Mouse (Mus musculus): ENCODE results near the gene Fuz. TPM values are rescaled to one million over a fixed set of nuclear protein-coding genes. Genes with fewer than 3 reads are reported as not detected.
A peak's percentile ranks its signal among the peaks of the same experiment; 100 is the strongest.

Gene Fuz
- polyA plus RNA-seq, 1 experiment from 2014 or later, result 13.9 TPM

GRCm38 (mm10) chr7:44890737-44891136, 5.1 kb upstream of the Fuz start:
- no peak for DNase-seq (ENCODE audit: low spot score)
- no peaks in the 10 kb centered on the region for H3K27me3 ChIP-seq (ENCODE audit: control insufficient read depth, insufficient read depth, low read length)
- H3K27ac ChIP-seq (ENCODE audit: low read depth, low read length), result no peak overlapping the region
- H3K4me1 ChIP-seq (replicated peaks; ENCODE audit: control insufficient read depth, insufficient read depth, low read length), result peaks cover 5% of the 10 kb centered on the region
- WGBS, result 85% methylated on average over 4 of the region's 4 CpGs
- no peak for ATAC-seq (ENCODE audit: low FRiP score)
- peak overlapping the region; percentile 87 for H3K4me2 ChIP-seq (replicated peaks; ENCODE audit: low read depth, low read length)
- peak overlapping the region; percentile 94; the same call in 1 of the 2 replicates for H3K4me3 ChIP-seq (ENCODE audit: low read depth, low read length)
- peaks cover 5% of the 10 kb centered on the region; the same call in 1 of the 2 replicates for H3K36me3 ChIP-seq (ENCODE audit: control insufficient read depth, insufficient read depth, low read length)
- no peaks in the 10 kb centered on the region for H3K9me3 ChIP-seq (ENCODE audit: control insufficient read depth, low read length)
- H3K9ac ChIP-seq (ENCODE audit: low read depth, low read length), result no peak overlapping the region; the same call in 1 of the 2 replicates

- Histone ChIP-seq H3K27me3 (ENCODE audit: control insufficient read depth, insufficient read depth, low read length) (no peaks in the 10 kb centered on the region), H3K36me3 (ENCODE audit: control insufficient read depth, insufficient read depth, low read length) (peaks cover 2% of the 10 kb centered on the region; the same call in 1 of the 2 replicates), H3K4me1 (replicated peaks; ENCODE audit: control insufficient read depth, insufficient read depth, low read length) (peaks cover 5% of the 10 kb centered on the region), H3K4me2 (replicated peaks; ENCODE audit: low read depth, low read length) (peak overlapping the region; percentile 87), H3K9ac (ENCODE audit: low read depth, low read length) (peak overlapping the region; percentile 94), H3K27ac (ENCODE audit: low read depth, low read length) (peak overlapping the region; percentile 91; the same call in 1 of the 2 replicates), H3K4me3 (ENCODE audit: low read depth, low read length) (peak overlapping the region; percentile 94), H3K9me3 (ENCODE audit: control insufficient read depth, low read length) (no peaks in the 10 kb centered on the region)
- ATAC-seq (ENCODE audit: low FRiP score) (no peak), DNase-seq (ENCODE audit: low spot score) (peak; percentile 27)
- 23% methylated on average over 6 of the region's 6 CpGs for WGBS
These were observed 4.3 kb upstream of the Fuz start for GRCm38 (mm10) chr7:44891611-44892010.

GRCm38 (mm10) chr7:44892276-44892921, 3.5 kb upstream of the Fuz start, which contains the start of gene Med25:
Gene Med25, minus strand, starts transcription at chr7:44892712.
- Histone ChIP-seq H3K27ac (ENCODE audit: low read depth, low read length) (peak within 1 kb of the TSS; percentile 91), H3K9ac (ENCODE audit: low read depth, low read length) (peak within 1 kb of the TSS; percentile 94), H3K9me3 (ENCODE audit: control insufficient read depth, low read length) (no peaks in the 10 kb centered on the region), H3K36me3 (ENCODE audit: control insufficient read depth, insufficient read depth, low read length) (peaks cover 2% of the 10 kb centered on the region; the same call in 1 of the 2 replicates), H3K4me1 (replicated peaks; ENCODE audit: control insufficient read depth, insufficient read depth, low read length) (peaks cover 7% of the 10 kb centered on the region), H3K27me3 (ENCODE audit: control insufficient read depth, insufficient read depth, low read length) (no peaks in the 10 kb centered on the region), H3K4me3 (ENCODE audit: low read depth, low read length) (peak within 1 kb of the TSS; percentile 94), H3K4me2 (replicated peaks; ENCODE audit: low read depth, low read length) (peak within 1 kb of the TSS; percentile 87)
- DNase-seq (ENCODE audit: low spot score) (peak; percentile 95), ATAC-seq (ENCODE audit: low FRiP score) (peak; percentile 79)
- under 1% methylated on average over 56 of the region's 56 CpGs for WGBS

- no peak overlapping the region; the same call in 1 of the 2 replicates for H3K4me3 ChIP-seq (ENCODE audit: low read depth, low read length)
- no peaks in the 10 kb centered on the region for H3K9me3 ChIP-seq (ENCODE audit: control insufficient read depth, low read length)
- H3K4me2 ChIP-seq (replicated peaks; ENCODE audit: low read depth, low read length), result no peak overlapping the region
- H3K27ac ChIP-seq (ENCODE audit: low read depth, low read length), result peak overlapping the region; percentile 58
- ATAC-seq (ENCODE audit: low FRiP score) (no peak), DNase-seq (ENCODE audit: low spot score) (no peak)
- no peaks in the 10 kb centered on the region for H3K27me3 ChIP-seq (ENCODE audit: control insufficient read depth, insufficient read depth, low read length)
- 18% methylated on average over 8 of the region's 8 CpGs for WGBS
- peaks cover 7% of the 10 kb centered on the region for H3K4me1 ChIP-seq (replicated peaks; ENCODE audit: control insufficient read depth, insufficient read depth, low read length)
- no peak overlapping the region for H3K9ac ChIP-seq (ENCODE audit: low read depth, low read length)
- H3K36me3 ChIP-seq (ENCODE audit: control insufficient read depth, insufficient read depth, low read length), result peaks cover 2% of the 10 kb centered on the region; the same call in 1 of the 2 replicates
These were observed 2.7 kb upstream of the Fuz start for GRCm38 (mm10) chr7:44893197-44893596.

GRCm38 (mm10) chr7:44894175-44894574, 1.7 kb upstream of the Fuz start:
- Histone ChIP-seq H3K27ac (ENCODE audit: low read depth, low read length) (no peak overlapping the region), H3K36me3 (ENCODE audit: control insufficient read depth, insufficient read depth, low read length) (peaks cover 2% of the 10 kb centered on the region; the same call in 1 of the 2 replicates), H3K4me2 (replicated peaks; ENCODE audit: low read depth, low read length) (no peak overlapping the region), H3K9me3 (ENCODE audit: control insufficient read depth, low read length) (no peaks in the 10 kb centered on the region), H3K4me1 (replicated peaks; ENCODE audit: control insufficient read depth, insufficient read depth, low read length) (peaks cover 7% of the 10 kb centered on the region), H3K4me3 (ENCODE audit: low read depth, low read length) (no peak overlapping the region), H3K9ac (ENCODE audit: low read depth, low read length) (no peak overlapping the region), H3K27me3 (ENCODE audit: control insufficient read depth, insufficient read depth, low read length) (no peaks in the 10 kb centered on the region)
- WGBS, result 94% methylated on average over 3 of the region's 3 CpGs
- DNase-seq (ENCODE audit: low spot score), result no peak
- ATAC-seq (ENCODE audit: low FRiP score), result no peak

GRCm38 (mm10) chr7:44895206-44895592, 680 bp upstream of the Fuz start:
- Histone ChIP-seq H3K9me3 (ENCODE audit: control insufficient read depth, low read length) (no peaks in the 10 kb centered on the region), H3K36me3 (ENCODE audit: control insufficient read depth, insufficient read depth, low read length) (peaks cover 2% of the 10 kb centered on the region; the same call in 1 of the 2 replicates), H3K4me1 (replicated peaks; ENCODE audit: control insufficient read depth, insufficient read depth, low read length) (peaks cover 7% of the 10 kb centered on the region), H3K27me3 (ENCODE audit: control insufficient read depth, insufficient read depth, low read length) (no peaks in the 10 kb centered on the region), H3K9ac (ENCODE audit: low read depth, low read length) (no peak overlapping the region), H3K4me2 (replicated peaks; ENCODE audit: low read depth, low read length) (peak overlapping the region; percentile 78), H3K27ac (ENCODE audit: low read depth, low read length) (peak overlapping the region; percentile 78), H3K4me3 (ENCODE audit: low read depth, low read length) (peak overlapping the region; percentile 53; the same call in 1 of the 2 replicates)
- 48% methylated on average over 7 of the region's 7 CpGs for WGBS
- no peak for DNase-seq (ENCODE audit: low spot score)
- ATAC-seq (ENCODE audit: low FRiP score), result no peak

GRCm38 (mm10) chr7:44896499-44896898, 620 bp downstream of the Fuz start:
- Histone ChIP-seq H3K4me1 (replicated peaks; ENCODE audit: control insufficient read depth, insufficient read depth, low read length) (peaks cover 6% of the 10 kb centered on the region), H3K9ac (ENCODE audit: low read depth, low read length) (peak overlapping the region; percentile 79), H3K36me3 (ENCODE audit: control insufficient read depth, insufficient read depth, low read length) (no peaks in the 10 kb centered on the region), H3K4me2 (replicated peaks; ENCODE audit: low read depth, low read length) (peak overlapping the region; percentile 78), H3K4me3 (ENCODE audit: low read depth, low read length) (peak overlapping the region; percentile 53), H3K27me3 (ENCODE audit: control insufficient read depth, insufficient read depth, low read length) (no peaks in the 10 kb centered on the region), H3K9me3 (ENCODE audit: control insufficient read depth, low read length) (no peaks in the 10 kb centered on the region), H3K27ac (ENCODE audit: low read depth, low read length) (peak overlapping the region; percentile 78)
- DNase-seq (ENCODE audit: low spot score) (no peak), ATAC-seq (ENCODE audit: low FRiP score) (no peak)
- WGBS, result 41% methylated on average over 10 of the region's 10 CpGs

GRCm38 (mm10) chr7:44898607-44899006, 2.7 kb downstream of the Fuz start:
- DNase-seq (ENCODE audit: low spot score) (no peak), ATAC-seq (ENCODE audit: low FRiP score) (no peak)
- Histone ChIP-seq H3K4me2 (replicated peaks; ENCODE audit: low read depth, low read length) (no peak overlapping the region), H3K4me3 (ENCODE audit: low read depth, low read length) (no peak overlapping the region), H3K9ac (ENCODE audit: low read depth, low read length) (no peak overlapping the region), H3K9me3 (ENCODE audit: control insufficient read depth, low read length) (no peaks in the 10 kb centered on the region), H3K27ac (ENCODE audit: low read depth, low read length) (no peak overlapping the region), H3K27me3 (ENCODE audit: control insufficient read depth, insufficient read depth, low read length) (no peaks in the 10 kb centered on the region), H3K4me1 (replicated peaks; ENCODE audit: control insufficient read depth, insufficient read depth, low read length) (peaks cover 7% of the 10 kb centered on the region), H3K36me3 (ENCODE audit: control insufficient read depth, insufficient read depth, low read length) (peaks cover 6% of the 10 kb centered on the region; the same call in 1 of the 2 replicates)
- 35% methylated on average over 19 of the region's 19 CpGs for WGBS

GRCm38 (mm10) chr7:44900632-44901031, 4.8 kb downstream of the Fuz start:
- no peak for ATAC-seq (ENCODE audit: low FRiP score)
- H3K9ac ChIP-seq (ENCODE audit: low read depth, low read length), result no peak overlapping the region
- H3K4me1 ChIP-seq (replicated peaks; ENCODE audit: control insufficient read depth, insufficient read depth, low read length), result peaks cover 7% of the 10 kb centered on the region
- WGBS, result 83% methylated on average over 11 of the region's 11 CpGs
- H3K36me3 ChIP-seq (ENCODE audit: control insufficient read depth, insufficient read depth, low read length), result peaks cover 6% of the 10 kb centered on the region; the same call in 1 of the 2 replicates
- no peak overlapping the region for H3K27ac ChIP-seq (ENCODE audit: low read depth, low read length)
- no peak for DNase-seq (ENCODE audit: low spot score)
- H3K4me2 ChIP-seq (replicated peaks; ENCODE audit: low read depth, low read length), result no peak overlapping the region
- H3K9me3 ChIP-seq (ENCODE audit: control insufficient read depth, low read length), result no peaks in the 10 kb centered on the region
- H3K27me3 ChIP-seq (ENCODE audit: control insufficient read depth, insufficient read depth, low read length), result no peaks in the 10 kb centered on the region
- no peak overlapping the region for H3K4me3 ChIP-seq (ENCODE audit: low read depth, low read length)

All from hindbrain, embryonic 11.5 days (tissue).